Mouse (Mus musculus) lung, postnatal 0 days (tissue): ENCODE data around the gene BC049352.

Experiments used
- CTCF ChIP-seq: IDR thresholded peaks from 2 replicates; pipeline ENCODE4 v1.5.1; 2016; ENCODE audit warnings: antibody characterized with exemption, mild to moderate bottlenecking
- EP300 ChIP-seq: IDR thresholded peaks from 2 replicates; pipeline ENCODE4 v1.6.1; 2016; ENCODE audit warnings: antibody characterized with exemption, mild to moderate bottlenecking, control low read depth

DNA sequence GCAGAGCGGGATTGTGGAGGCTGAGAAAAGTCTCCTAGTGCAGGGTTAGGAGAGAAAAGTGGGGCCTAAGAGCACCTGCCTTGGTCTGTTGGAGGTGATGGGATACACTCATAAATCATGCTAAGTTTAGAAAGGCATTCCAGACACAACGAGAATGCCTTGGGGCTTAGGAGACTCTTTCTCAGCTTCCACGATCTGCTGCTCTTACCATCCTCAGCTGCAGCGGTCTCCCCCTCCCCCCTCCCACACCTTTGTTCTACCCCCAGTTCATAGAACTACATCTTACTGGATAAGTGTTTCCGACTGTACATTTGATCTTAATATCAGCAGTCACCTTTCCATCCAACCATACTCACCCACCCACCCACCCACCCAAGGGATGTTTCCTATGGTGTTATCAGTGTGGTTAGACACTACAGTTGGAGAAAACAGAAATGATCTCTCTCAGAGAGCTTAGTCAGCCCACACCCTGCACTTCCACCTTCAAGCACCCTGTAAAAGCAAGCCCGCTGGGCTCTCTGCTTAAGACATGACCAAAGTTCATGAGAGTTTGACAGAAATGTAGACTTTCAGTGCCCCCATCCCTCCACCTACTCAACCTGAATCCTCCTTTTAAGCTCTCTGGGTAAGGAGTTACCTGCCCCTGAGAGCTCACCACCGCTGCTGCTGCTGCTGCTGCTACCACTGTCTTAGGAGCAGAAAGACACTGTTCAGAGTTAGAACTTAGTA is 25.4 kb downstream of the BC049352 start:
- TF ChIP-seq EP300 (no peak), CTCF (no peak)
